Mouse (Mus musculus) naive thymus-derived CD4-positive, alpha-beta T cell, adult 2 months (primary cell): ENCODE data around the gene Fkbp15.

Experiments used
- DNase-seq: peaks from one replicate; pipeline ENCODE4 v3.0.0-alpha.2; 2011; ENCODE audit warnings: low read depth

Fkbp15 gene

DNA sequence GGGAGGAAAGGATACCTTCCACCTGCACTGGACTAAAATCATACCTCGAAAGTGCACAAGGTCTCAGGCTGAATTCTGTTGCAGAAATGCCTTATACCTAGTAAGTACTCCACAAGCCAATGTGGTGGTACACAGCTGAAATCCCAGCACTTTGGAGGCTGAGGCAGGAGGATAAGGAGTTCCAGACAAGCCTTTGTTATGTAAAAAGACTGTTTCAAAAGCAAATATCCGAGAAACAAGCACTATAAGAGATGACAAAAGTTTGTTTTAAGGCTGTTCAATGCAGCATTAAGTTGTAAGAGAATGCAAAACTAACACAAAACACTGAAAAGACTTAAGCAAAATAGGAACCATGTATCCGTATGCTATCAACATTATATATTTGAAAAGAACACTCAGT lies 45.8 kb downstream of the Fkbp15 start:
- DNase-seq: no peak

DNA sequence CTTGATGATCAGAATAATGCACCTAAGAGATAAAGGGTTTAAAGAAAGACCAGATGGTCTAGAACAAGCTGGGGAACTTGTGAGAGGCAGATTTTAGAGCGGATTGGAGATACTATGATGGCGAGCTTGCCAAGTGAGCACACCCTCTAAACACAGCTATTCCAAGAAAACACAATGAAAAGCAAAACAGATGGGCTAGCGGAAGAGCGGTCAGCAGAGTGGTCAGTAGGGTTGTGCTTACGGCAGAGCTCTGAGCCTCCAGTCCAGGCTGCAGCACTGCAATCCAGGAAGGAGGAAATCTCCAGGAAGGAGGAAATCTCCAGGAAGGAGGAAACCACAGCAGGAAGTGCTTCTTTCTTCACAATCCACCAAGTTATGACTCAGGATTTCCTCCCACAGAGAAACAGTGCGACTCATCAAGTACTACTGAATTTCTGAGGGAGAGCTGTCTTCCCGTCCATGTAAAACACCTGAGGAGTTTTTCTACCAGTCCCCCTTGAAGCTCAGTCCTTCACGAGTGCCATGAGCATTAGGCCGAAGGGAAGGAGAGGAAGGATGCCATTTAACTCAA lies 46.6 kb downstream of the Fkbp15 start:
- DNase-seq: no peak

DNA sequence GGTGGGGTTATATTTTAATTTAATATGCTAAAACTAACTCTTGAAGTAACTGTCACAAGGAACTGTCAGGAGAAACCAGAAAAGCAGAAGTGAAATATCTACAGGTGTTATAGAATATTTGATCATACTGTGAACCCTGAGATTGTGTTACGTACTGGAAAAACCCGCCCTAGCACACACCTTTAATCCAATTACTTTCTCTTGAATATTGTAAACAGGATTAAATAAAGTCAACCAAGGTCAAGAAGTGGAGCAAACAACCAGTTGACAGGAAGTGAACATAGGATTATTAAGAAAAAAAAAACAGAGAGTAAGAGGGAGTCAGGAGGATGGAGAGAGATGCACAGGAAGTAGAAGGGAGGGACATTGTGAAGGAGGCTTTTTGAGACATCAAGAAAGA lies 47.5 kb downstream of the Fkbp15 start:
- DNase-seq: no peak

DNA sequence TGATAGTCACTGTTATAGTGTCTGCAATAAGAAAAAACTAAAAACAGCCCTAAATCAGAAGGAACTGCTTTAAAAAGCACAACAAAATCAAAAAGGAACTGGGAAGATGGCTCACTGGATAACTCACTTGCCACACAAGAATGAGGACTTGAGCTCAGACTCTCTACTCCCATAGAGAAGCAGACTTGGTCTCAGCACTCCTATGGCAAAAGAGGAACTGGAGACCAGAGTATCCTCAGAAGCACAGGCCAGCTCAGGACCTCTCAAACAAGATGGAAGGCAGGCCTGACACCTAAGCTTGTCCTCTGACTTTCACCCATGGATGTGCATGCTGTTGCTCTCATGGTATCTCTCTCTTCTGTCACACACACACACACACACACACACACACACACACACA lies 51.9 kb downstream of the Fkbp15 start:
- DNase-seq: no peak

DNA sequence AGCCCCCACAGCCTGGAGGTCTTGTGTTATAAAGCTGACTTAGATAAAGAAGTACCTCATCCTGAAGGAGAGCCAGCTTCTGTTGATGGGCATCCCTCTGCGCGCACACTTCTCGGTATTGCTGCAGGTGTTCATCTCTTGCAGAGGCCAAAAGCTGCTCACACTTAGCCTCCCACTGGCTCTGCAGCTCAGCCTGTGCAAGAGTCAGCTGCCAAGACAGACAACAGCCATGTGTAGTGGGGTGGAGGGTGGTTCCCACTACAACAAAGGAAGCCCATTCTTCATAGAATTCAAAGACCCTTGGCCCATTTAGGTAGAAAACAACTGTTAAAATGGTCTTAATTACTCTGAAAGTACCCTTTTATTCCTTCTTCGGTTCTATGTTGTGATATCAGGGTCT lies 53.5 kb downstream of the Fkbp15 start:
- no peak for DNase-seq

DNA sequence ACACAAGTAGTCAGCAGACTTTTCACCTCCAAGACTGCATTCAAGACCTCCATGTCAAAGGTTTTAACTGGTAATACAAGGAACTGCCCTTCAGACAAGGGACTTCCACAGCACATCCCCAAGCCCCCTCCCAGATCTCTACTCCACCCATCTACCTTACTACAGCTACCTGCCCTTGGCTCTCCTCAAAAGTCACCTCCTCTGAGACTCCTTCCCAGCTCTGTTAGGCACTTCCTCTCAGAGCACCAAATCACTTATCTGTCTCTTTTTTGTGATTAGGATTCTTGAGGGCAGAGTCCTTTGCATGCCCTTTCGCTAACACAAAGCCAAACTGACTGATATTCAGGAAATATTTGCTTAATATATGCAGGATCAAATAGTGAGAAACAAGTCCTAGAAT lies 54.0 kb downstream of the Fkbp15 start:
- no peak for DNase-seq

DNA sequence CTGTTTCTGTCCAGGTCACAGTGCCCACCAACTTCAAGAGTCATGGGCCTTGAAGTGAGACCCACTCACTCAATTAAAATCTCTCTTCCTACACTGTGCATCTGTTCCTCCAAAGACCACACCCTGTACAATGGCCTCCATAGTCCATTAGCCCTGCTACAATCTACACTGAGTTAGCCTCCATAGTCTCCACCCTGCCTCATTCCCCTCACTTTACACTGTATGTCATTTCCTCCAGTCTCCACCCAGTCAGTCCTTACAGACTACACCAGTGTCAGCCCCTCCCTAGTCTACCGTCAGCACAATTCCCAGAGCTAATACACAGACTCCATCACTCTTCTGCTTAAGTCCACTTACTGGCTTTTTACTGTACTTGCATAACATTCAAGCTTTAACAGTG lies 57.1 kb downstream of the Fkbp15 start:
- DNase-seq: no peak

DNA sequence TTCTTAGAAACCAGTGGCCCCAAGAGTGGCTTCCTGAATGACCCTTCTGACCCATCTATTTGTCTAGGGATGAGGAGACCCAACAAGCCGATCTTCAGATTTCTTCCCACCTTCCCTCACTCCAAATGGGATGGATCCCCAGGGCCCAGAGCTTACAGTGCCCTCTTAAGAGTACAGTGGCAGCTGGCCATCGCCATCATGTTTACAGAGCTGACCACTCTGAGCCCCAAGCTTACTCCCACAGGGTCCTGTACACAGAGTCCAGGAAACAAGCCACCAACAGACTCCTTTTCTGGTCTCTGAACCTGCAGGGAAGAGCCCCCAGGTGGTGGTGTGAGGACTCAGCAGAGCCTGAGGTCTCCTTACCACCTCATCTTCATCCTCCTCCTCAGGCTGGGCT lies 57.6 kb downstream of the Fkbp15 start:
- no peak for DNase-seq

DNA sequence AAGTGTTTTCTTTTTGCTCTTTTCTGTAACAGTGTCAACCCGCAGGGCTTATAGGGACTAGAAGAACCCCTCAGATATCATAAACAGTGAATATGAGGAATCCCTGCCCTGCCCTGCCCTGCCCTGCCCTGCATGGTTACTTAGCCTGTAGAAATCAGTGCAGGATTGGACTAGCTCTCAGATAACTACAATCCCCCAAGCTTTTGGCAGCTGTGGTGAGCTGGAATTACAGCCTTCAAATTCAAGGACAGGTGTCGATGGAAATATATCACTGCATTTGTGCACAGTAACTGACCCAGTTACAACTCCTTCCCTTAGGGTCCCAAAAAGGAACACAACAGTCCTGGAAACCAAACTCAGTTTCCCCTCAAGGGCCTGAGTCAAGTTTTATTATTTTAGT lies 60.3 kb downstream of the Fkbp15 start:
- no peak for DNase-seq

DNA sequence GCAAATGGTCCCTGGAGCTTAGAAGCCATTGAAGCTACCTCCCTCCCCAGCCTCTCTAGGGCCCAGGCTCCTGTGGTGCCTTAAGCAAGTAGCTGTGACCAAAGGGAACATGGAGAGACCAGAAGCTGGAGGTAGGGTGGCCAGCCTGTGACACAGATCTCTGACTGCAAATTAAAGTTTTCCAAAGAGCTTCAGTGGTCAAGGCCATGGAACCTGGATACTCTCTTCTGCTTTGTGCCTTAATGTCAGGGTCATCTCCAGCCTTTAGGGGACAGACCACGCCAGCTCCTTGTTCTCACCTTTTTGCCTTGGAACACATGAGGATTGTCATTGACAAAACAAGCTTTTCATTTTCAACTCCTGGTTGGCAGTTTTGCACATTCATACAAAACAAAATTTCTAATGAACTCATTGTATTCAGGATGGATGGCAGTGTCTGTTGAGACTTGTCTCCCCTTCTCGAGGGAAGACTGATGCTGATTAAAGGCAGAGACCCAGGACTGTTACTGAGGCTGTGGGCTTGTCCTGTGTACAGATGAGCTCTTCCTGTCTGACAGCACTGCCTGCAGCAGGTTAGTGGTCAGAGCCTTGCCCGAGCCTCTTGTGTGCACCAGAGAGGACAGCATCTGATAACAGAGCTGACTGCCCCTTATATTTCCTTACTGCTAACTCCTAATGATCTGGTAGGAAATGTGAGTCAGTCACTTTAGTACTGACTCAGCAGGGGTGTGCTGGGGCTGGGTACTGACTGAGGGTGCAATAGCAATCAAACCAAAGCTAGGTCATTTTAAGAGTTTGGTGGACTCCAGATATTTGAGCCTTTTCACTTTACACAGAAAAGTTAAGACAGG lies 62.8 kb downstream of the Fkbp15 start:
- no peak for DNase-seq

DNA sequence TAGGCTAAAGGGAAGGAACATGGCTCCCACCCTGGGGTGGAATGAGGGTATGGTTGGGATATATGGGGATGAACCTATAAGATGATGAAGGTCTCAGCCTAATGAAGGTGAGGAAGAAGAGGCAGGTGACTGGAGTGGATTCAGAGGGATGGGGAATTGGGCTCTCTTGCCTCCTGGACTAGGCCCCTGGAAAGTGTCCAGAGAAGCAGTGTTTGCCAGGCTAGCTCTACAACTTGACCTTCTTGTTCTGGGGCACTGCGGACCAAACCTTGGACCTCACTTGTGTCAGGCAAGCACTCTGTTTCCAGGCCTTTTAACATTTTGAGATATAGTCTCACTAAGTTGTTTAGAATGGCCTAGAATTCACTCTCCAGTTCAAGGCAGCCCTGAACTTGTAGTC lies 65.6 kb downstream of the Fkbp15 start:
- no peak for DNase-seq

DNA sequence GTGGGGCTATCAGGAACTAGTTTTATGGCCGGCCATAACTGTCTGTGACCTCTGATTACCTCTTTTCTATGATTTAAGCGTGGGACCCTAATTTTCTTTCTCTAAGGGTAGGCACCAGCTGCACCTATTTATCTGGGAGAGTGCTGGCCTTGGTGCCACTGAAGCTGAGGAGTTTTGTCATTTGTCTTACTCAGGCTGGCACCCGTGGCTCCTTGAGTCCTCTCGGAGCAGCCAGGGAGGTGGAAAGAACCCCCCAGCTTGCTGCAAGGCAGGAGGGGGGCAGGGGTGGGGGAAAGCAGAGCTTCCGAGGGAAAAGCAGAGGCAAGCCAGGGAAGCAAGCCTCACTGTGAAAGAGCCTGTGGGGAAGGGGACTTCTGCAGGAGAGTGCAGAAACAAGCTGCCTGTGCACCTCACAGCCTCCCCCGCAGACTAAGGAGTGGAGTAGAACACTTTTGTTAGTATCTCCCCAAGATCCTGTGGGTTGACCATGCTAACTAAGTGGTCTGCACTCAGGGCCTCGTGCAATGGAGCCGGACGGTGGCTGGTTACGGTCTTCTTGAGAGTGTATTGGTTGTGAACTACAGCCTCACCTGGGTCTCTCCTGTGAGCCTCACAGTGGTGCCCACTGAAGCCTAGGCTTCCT lies 67.0 kb downstream of the Fkbp15 start:
- DNase-seq: no peak

DNA sequence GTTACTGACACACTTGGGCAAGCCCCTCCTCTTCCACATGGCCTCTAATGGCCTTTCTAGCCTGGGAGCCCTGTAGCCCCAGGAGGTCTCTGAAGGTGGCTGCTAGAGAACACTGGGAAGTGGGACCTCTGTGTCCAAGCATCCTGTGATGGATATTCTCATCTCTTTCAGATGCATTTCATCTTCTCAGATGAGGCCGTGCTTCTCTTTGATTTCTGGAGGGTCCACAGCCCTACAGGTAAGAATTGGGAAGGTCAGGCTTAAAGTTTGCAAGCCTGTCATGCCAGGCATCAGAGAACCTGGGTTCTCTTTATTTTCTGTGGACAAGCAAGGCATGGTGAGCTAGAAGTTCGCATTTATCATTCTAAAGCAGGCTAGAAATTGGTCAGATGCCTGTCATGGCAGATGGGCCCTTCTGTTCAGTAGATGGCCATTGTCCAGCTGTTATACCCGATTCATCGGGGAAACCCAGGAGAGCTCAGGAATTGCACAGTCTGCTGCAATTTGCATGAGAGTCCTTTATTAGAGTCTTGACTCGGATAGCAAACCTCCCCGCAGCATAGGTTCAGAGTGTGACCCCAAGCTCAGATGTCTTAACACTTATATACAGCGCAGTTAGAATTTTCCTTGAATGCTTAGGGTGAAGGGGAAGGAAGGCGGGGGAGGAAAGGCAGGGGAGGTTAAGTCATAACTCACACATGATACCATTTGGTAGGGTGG lies 67.7 kb downstream of the Fkbp15 start:
- no peak for DNase-seq

DNA sequence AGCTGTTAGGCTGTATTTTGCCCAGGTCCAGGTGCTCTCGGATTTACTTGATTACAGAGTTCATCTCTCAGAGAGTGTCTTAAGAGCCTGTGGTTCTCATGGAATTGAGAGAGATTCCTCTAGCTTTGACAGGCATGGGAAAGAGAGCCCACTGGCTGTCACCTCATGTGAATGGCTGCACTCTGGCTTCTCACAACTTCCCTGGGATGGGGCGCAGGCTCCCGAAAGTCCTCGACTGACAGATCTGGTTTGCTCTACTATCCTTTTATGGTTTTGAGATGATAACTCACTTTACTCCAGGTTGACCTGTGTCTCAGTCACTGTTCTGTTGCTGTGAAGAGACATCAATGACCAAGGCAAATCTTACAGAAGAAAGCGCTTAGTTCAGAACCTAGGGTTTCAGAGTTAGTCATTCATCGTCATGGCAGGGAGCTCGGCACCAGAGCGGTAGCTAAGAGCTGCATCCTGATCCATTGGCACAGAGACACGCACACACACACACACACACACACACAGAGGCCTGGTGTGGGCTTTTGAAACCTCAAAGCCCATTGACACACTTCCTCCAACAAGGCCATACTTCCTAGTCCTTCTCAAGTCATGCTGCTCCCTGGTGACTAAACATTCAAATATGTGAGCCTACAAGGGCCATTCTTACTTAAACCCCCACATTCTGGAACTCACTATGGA lies 69.4 kb downstream of the Fkbp15 start:
- DNase-seq: no peak

DNA sequence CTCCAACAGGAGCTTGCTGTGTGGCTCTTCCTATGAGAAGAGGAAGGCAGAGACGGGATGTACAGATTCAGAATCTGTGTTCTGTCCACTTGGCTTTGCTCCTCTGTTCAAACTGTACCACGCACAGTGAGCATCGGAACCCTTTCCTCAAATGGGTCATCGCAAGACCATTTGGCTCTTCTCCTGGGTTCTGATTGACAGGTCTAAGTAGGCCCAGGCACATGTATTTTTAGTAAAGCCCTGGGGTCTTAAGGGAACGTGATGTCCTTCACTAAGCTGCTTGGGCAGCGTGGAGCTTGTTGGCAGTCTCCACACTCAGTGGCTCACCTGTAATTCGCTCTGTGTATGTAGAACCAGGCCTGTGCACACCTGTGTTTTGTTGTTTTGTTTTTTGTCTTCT lies 71.1 kb downstream of the Fkbp15 start:
- DNase-seq: no peak

DNA sequence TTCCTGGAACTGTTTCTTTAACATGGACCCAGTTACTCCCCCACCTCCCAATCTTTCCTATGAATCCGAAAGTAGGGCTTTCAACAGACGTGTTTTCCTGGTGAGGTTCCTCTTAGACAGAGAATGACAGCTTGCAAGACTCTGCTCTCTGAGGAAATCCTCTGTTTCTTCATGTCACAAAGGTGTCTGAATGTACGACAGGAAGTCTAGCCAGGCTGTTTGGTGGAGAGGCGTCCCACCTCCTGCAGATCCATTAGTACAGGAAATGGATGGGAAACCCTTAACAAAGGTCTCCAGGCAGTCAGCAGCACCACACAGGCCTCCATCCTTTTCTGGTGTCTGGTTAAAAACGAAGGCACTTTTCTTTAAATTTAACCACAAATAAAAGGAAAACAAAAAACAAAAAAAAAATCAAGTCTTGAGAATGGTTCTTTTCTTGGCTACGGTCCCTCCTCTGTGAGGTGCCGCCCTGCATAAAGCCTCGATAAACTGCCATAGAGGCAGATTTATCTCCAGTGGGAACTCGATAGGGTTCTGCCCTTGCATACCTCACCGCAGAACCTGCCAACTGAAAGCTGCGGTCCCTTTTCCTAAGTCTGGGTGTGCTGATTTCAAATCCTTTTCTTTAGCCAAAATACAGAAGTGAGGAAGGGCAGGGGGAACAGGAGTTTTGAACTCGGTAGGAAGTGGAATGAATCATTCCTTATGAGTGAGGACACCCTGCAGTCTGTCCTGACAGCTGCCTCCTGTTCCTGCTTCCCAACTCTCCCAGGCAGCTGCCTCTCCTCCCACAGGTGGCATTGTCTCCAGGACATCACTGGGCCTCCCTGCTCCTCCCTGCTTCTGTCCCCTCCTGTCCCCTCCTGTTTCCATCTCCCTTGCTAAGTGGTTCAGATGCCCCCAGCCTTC lies 73.1 kb downstream of the Fkbp15 start:
- DNase-seq: peak; percentile 43

DNA sequence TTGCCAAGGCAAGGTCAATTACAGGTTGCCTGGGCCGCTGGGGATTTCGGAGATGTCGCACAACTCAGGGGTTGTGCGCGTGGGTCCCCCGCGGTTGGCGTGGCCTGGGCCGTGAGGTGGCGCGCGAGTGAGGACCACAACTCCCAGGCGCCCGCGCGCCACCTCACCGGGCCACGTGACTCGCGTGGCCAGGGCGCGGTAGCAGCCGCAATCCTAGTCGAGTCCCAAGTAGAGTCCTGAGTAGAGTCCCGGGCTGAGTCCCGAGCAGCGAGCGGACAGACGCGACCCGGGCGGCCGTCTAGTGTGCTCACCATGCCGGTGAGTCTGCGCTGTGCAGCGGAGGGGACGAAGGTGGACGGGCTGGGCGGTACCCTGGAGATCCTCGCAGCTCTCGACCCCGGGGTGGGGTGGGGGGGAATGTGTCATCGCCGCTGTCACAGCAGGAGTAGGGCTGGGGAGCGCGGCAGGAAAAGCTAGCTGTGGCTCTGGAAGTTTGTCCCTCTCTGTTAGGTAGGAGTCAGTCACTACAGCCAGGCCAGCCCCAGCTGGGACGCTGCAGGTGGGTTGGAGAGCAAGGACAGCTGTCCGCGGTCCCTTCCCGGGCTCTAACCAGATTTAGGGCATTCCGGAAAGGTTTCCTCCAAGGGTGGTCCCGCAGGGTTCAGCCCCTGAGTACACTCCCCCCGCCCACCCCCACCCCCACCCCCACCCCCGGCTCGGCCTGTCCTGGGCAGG lies 73.9 kb downstream of the Fkbp15 start:
- peak; percentile 73 for DNase-seq

DNA sequence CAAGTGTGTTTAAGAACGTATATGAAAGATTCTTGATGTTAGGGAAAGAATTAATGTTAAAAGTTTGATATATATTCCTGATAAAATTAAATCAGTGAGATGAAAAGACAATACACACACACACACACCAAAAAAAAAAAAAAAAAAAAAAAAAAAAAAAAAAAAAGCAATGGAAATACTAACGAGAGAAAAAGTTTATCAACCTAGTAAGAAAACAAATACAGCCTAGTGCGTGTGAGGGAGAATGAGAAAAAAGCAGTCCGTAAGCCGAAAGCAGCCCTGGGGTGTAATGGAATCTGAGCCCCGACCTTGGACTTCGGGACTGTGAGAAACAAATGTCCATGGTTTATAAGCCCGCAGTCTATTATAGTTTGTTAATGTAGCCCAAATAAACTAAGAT lies 74.8 kb downstream of the Fkbp15 start:
- DNase-seq: no peak

DNA sequence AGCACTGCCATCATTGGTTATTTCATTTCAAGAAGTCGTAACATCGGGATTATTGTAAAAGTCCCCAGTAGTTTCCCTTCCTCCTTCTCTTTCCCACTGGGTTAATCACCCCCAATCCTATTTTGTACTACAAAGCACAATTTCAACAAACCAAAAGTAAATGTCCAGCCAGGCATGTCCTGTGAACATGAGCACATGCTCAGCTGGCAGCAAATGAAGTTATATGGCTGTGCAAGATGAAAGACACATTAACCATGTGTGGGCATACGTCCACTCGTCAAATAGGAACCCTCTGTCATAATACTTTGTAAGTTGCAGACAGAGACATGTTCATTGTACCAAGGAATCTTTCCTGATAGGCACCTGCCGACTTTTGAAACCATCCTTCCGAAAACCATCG lies 77.4 kb downstream of the Fkbp15 start:
- DNase-seq: no peak

DNA sequence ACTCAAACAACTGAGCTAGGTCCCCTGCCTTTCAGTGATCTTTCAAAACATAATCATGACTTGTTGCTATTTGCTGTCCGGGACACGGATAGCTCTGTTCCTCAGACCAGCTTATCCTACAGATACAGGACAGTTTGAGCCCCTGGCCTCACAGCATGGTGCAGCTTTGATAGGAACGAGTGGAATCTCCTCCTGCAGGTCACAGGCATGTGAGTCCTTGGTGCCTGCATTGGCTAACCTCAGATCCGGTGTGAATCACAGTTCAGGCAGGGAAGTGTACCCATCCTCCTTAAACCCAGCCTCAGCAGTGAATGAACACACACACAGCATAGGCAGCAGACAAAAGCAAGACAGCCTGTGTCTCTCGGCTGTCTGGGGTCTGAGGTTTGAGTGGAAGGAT lies 79.0 kb downstream of the Fkbp15 start:
- DNase-seq: no peak
